Mouse (Mus musculus): ENCODE results near the gene Zbtb7b.
A peak's percentile ranks its signal among the peaks of the same experiment; 100 is the strongest.
"Not testable (repeated sequence)": the region's sequence is repeated elsewhere in the genome, so short reads cannot be mapped to it uniquely, and the experiment has no call there.

Gene Zbtb7b

GRCm38 (mm10) chr3:89394006-89394893, at the start of gene Zbtb7b:
Zbtb7b (minus strand) TSS chr3:89394776.
- peak; percentile 85 for DNase-seq (ENCODE audit: low spot score)

DNA sequence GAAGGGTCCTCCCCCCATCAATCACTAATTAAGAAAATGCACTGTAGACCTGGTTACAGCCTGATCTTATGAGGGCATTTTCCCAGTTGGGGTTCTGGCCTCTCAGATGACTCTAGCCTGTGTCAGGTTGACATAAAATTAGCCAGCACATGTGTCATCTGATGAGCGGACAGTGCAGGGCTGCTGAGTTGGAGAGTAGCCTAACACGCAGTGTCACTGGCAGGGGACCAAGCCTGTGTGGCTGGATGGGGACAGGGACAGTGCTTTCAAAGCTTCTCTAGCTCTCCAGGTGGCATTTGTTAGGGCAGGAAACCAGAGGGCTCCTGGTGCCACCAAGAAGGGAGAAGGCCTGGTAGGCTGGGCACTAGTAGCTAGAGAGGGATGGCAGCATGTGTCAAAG, 46.1 kb upstream of the Zbtb7b start:
- no peak for DNase-seq (ENCODE audit: low spot score)

DNA sequence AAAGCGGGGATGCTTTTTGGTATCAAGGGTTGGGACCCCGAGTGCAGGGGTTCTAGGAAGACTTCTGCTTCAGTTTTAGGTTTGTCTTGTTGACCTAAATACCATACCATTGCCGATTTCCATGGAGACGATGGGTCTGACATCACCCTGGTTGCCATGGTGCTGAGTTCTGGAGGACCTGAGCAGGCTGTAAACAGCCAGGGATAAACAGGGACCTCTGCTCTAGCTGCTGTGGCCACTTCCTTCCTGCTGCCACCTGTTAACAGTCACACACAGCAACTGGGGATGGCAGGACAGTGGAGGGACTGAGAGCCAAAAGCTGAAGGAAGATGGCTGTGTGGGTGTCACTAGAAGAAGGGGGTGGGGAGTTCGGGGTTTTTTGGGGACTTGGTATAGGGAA, 42.7 kb upstream of the Zbtb7b start:
- DNase-seq (ENCODE audit: low spot score): peak; percentile 70

- no peak for DNase-seq (ENCODE audit: low spot score)
These were observed 41.9 kb upstream of the Zbtb7b start, which contains the start of gene Pbxip1 for GRCm38 (mm10) chr3:89436176-89437113. Pbxip1 (plus strand) TSS chr3:89436706.

DNA sequence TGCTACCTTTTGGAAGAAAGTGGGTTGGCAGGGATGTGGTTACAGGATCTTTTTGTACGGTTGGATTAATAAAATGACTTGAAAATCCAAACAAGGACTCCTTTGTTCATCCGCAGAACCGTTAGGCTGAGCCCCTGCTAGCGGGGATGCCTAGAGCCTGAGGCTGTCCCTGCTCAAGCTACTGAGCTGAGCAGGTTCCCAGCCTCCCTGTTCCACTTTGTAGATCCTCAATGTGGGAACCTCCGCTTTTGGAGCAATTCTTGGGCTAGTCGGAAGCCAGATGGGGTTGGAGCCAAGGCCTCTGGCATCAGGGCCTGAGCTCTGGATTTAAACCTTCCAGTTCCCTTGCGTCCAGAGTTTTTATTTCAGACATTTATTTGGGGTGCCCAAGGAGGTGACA, 40.5 kb upstream of the Zbtb7b start:
- DNase-seq (ENCODE audit: low spot score): no peak

- no peak for DNase-seq (ENCODE audit: low spot score)
These were observed 40.0 kb upstream of the Zbtb7b start for GRCm38 (mm10) chr3:89434532-89434931.

GRCm38 (mm10) chr3:89432606-89433005, 38.0 kb upstream of the Zbtb7b start:
- DNase-seq (ENCODE audit: low spot score): no peak

- peak; percentile 96 for DNase-seq (ENCODE audit: low spot score)
These were observed 35.9 kb upstream of the Zbtb7b start, which contains the start of gene Pygo2 for GRCm38 (mm10) chr3:89430171-89431159. Pygo2 (plus strand) TSS chr3:89430214.

DNA sequence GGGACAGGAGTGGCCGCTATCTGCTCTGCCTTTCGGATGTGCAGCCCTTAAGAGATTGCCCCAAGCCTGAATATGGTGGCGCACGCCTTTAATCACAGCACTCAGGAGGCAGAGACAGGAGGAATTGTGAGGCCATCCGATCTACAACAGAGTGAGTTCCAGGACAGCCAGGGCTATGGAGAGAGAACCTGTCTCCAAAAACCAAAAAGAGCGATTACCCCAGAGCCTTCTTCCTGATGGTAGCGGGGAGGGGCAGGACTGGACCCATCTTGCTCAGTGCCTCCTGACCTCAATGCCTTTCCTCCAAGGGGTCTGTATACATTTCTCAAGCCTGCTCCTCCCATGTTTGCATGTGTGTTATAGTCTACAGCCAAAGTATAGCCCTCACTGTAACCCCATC, 34.4 kb upstream of the Zbtb7b start:
- DNase-seq (ENCODE audit: low spot score): not testable (repeated sequence)

DNA sequence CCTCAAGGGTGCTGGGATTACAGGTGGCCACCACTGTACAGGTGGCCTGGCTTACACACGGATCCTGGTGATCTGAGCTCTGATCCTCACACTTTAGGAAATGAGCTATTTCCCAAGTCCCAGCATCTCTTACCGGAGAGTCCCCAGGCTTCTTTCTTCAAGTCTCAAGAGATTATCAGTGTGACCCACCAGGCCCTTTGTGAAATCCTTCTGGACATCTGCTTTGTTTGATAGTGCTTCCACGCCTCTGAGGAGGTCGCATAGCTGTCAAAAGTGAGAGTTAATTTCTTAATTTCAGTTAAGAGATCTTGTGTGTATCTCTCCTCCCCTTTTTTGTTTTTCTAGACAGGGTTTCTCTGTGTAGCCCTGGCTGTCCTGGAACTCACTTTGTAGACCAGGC, 31.3 kb upstream of the Zbtb7b start:
- DNase-seq (ENCODE audit: low spot score): no peak

DNA sequence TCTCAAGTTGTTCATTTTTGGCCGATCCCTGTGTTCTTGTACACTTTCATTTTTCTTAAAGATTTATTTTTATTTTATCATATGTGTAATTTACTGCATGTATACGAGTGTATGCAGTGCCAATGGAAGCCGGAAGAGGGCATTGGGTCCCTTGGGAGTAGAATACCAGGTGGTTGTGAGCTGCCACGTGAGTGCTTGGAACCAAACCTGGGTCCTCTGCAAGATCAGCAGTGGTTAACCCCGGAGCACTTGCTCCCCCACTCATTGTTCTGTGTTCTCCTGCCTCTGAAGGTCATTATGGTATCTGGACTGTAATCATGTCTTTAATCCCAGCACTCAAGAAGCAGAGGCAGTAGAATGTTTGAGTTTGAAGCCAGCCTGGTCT, 30.6 kb upstream of the Zbtb7b start:
- no peak for DNase-seq (ENCODE audit: low spot score)

DNA sequence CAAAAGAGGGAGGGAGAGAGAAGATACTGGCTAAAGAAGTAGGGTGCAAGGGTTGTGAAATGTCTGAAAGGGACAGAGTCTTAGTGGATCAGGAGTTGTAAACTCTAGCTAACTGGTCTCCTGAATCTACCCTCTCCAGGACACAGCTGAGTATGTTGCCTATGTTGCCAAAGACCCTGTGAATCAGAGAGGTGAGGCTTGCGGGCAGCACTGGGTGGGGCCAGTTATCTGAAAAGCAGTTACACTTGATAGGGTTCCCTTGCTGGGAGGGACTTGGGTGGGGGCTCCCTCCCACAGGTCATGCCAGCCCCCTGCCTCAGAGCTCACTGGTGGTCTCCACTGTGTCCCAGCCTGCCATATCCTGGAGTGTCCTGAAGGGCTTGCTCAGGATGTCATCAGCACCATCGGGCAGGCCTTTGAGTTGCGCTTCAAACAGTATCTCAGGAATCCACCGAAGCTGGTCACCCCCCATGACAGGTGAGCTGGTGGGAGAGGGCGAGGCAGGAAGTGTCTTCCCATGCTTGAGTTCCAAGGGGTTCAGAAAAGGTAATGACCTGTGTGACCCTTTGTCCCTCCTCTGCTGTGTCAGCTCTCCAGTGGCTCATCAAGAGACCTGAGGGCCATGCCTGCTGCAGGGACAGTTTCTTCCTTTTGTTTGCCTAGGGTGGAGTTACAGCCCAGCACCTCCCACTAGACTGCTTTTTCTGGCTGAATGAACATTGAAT, 30.0 kb upstream of the Zbtb7b start:
- DNase-seq (ENCODE audit: low spot score): no peak

GRCm38 (mm10) chr3:89422556-89423205, 28.1 kb upstream of the Zbtb7b start:
- no peak for DNase-seq (ENCODE audit: low spot score)

DNA sequence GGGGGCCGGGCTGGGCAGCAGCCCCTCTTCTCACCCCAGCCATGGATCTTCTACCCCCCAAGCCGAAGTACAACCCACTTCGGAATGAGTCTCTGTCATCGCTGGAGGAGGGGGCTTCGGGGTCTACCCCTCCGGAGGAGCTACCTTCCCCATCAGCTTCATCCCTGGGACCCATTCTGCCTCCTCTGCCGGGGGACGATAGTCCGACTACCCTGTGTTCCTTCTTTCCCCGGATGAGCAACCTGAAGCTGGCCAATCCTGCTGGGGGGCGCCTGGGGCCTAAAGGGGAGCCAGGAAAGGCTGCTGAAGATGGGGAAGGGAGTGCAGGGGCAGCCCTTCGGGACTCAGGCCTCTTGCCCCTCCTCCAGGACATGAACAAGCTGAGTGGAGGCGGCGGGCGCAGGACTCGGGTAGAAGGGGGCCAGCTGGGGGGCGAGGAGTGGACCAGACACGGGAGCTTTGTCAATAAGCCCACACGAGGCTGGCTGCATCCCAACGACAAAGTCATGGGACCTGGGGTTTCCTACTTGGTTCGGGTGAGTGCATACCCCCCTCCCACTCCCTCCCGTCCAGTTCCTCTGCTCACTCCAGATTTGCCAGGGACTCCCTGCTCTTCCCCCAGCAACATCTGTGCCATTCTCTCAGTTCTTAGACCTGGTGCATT, 27.4 kb upstream of the Zbtb7b start:
- peak; percentile 54 for DNase-seq (ENCODE audit: low spot score)

DNA sequence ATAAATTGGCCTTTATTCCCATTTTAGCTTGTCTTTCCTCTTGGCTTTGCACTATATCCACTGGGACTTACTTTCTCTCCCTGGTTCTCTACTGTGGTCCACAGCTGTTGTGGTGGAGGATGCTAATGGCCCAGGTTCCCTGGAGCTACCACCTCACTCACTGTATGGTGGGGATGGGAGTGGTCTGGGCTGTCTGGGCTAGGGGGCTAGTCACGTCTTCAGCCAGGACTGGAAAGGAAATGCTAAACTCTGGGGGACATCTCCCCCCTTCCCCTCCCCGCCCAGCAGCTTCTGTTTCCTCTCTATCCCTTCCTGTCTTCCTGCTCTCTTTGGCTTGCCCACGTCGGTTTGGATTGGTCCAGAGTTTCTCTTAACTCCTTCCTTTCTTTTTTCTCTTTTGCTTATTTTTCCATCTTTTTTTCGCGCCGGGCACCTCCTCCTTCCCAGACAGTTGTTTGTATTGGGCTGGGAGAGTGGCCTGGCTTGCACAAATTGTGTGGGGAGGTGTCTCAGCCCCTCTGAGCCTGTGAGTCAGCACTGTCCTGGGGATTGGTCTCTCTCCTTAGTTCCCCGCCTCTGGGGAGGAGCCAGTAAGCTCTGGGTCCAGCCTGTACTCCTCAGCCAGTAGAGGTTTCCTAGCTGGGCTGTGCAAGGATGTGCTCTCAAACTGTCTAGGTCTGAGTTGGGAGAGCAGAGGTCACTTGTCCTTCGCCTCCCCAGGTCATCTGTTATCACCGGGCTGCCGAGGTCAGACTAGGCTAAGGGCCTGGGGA, 26.6 kb upstream of the Zbtb7b start:
- peak; percentile 93 for DNase-seq (ENCODE audit: low spot score)

DNA sequence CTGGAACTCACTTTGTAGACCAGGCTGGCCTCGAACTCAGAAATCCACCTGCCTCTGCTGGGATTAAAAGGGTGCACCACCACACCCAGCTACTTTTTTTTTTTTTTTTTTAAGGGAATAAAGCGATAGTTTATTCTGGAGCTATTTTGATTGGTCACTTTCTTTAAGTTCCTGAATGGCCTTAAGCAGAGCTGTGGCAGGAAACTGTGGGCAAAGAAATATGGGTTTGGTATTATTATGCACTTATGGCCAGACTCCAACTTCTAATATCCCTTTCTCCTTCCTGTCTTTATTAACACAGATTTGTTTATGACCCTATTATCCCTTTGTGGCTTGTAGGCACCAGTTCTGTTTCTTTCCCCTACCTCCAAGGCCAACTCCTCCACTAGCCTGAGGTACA, 25.8 kb upstream of the Zbtb7b start:
- DNase-seq (ENCODE audit: low spot score): no peak

DNA sequence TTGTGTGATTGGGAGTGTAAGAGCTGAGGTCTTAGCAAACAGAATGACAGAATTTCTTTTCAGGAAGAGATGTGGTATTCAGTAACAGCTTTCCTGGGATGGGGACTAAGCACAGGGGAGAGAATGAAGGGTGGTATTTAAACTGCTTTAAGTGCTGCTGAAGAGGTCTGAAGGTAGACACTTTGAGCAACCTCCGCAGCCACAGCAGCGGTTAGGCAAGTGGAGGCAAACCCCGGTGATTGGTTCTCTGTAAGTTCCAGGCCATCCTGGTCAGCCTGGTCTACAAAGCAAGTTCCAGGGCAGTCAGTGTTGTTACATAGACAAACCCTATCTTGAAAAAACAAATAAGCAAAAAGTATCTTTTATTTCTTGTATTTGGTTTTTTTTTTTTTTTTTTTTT, 25.4 kb upstream of the Zbtb7b start:
- DNase-seq (ENCODE audit: low spot score): peak; percentile 32

GRCm38 (mm10) chr3:89419571-89419970, 25.0 kb upstream of the Zbtb7b start:
- DNase-seq (ENCODE audit: low spot score): peak; percentile 38

GRCm38 (mm10) chr3:89418861-89419250, 24.3 kb upstream of the Zbtb7b start:
- DNase-seq (ENCODE audit: low spot score): peak; percentile 78

Measured in MN1 (cell line).